Mouse (Mus musculus): ENCODE data around the gene Pik3r5. TPM values are rescaled to one million over a fixed set of nuclear protein-coding genes. Genes with fewer than 3 reads are reported as not detected.

The Pik3r5 gene
- polyA plus RNA-seq, 1 experiment from 2014 or later: 0.81 TPM

DNA sequence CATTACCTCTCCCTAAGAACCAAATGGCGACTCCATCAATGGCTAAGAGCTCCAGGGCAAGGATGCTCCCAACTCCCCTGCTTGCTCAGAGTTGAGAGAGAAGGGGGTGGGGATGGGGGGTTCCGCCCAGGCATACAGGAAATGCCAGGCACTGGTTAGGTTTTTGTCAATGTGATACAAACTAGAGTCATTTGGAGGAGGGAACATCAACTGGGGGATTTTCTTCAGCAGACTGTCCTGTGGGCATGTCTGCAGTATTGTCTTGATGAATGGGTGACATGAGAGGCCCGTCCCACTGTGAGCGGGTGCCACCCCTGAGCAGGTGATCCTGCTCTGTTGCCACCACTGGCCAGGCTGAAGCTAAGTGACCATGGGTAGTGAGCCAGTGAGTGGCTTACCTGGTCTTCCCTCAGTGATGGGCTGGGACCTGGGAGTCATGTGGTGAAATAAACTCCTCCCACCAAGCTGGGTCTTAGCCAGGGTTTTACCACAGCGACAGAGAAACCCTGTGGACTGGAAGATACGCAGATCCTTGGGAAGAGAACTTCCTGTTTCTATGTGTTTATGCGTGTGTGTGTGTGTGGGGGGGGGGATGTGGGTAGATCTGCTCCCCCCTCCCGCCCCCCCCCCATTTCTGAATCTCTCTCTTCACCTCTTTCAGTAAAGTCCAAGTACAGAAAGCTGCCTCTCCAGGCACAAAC lies 67.2 kb downstream of the Pik3r5 start:
- ATAC-seq (ENCODE audit: low FRiP score): no peak
- H3K36me3 ChIP-seq: no peaks in the 10 kb centered on the region
- no peak overlapping the region for H3K4me2 ChIP-seq (replicated peaks)
- no peak overlapping the region for H3K9ac ChIP-seq
- WGBS: 74% methylated on average over 7 of the region's 8 CpGs
- no peaks in the 10 kb centered on the region for H3K27me3 ChIP-seq
- no peaks in the 10 kb centered on the region for H3K9me3 ChIP-seq (replicated peaks)
- no peak overlapping the region for H3K27ac ChIP-seq
- 0 out of 2 replicates have a peak, but pooled peaks cover 5% of the 10 kb centered on the region for H3K4me1 ChIP-seq
- H3K4me3 ChIP-seq: no peak overlapping the region

DNA sequence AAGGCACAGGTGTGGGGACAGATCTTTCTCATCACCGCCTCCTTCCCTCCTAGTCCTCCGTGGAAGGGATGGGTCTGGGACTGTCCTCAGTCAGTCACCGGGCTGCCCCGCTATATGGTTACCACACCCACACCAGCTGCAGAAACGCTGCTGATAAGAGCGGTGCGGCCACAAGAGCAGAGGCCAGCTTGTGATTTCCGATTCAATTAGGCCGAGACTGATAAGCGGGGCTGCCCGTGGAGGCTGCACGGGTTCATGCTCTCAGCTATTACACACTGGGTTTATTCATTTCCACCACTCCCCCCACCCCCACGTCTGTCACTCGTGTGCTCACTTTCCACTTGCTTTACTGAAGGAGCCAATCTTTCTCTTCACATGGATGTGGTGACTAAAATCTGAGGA lies 69.0 kb downstream of the Pik3r5 start:
- Histone ChIP-seq H3K9ac (no peak overlapping the region), H3K9me3 (replicated peaks) (no peaks in the 10 kb centered on the region), H3K4me3 (no peak overlapping the region), H3K36me3 (no peaks in the 10 kb centered on the region), H3K4me2 (replicated peaks) (no peak overlapping the region), H3K4me1 (0 out of 2 replicates have a peak, but pooled peaks cover 5% of the 10 kb centered on the region), H3K27ac (no peak overlapping the region), H3K27me3 (no peaks in the 10 kb centered on the region)
- no peak for ATAC-seq (ENCODE audit: low FRiP score)
- 54% methylated on average over 14 of the region's 14 CpGs for WGBS

GRCm38 (mm10) chr11:68502408-68502807 lies 70.5 kb downstream of the Pik3r5 start:
- Histone ChIP-seq H3K36me3 (no peaks in the 10 kb centered on the region), H3K4me2 (replicated peaks) (no peak overlapping the region), H3K4me3 (no peak overlapping the region), H3K4me1 (0 out of 2 replicates have a peak, but pooled peaks cover 5% of the 10 kb centered on the region), H3K9me3 (replicated peaks) (no peaks in the 10 kb centered on the region), H3K9ac (no peak overlapping the region), H3K27me3 (no peaks in the 10 kb centered on the region), H3K27ac (no peak overlapping the region)
- 75% methylated on average over 2 of the region's 2 CpGs for WGBS
- no peak for ATAC-seq (ENCODE audit: low FRiP score)

- no peak within 1 kb of the TSS for H3K27ac ChIP-seq
- no peak within 1 kb of the TSS for H3K9ac ChIP-seq
- 0 out of 2 replicates have a peak, but pooled peaks cover 5% of the 10 kb centered on the region for H3K4me1 ChIP-seq
- 88% methylated on average over 8 of the region's 8 CpGs for WGBS
- no peak within 1 kb of the TSS; the same call in 1 of the 2 replicates for H3K4me2 ChIP-seq (replicated peaks)
- H3K36me3 ChIP-seq: no peaks in the 10 kb centered on the region
- no peaks in the 10 kb centered on the region for H3K9me3 ChIP-seq (replicated peaks)
- no peak within 1 kb of the TSS for H3K4me3 ChIP-seq
- no peaks in the 10 kb centered on the region for H3K27me3 ChIP-seq
- ATAC-seq (ENCODE audit: low FRiP score): no peak
These were observed 71.1 kb downstream of the Pik3r5 start, which contains the start of gene Pik3r6 for GRCm38 (mm10) chr11:68502902-68503629. Gene Pik3r6 (plus strand): TSS chr11:68503019.

- Histone ChIP-seq H3K4me2 (replicated peaks) (no peak overlapping the region), H3K4me3 (no peak overlapping the region), H3K9ac (no peak overlapping the region), H3K27me3 (no peaks in the 10 kb centered on the region), H3K9me3 (replicated peaks) (no peaks in the 10 kb centered on the region), H3K4me1 (0 out of 2 replicates have a peak, but pooled peaks cover 5% of the 10 kb centered on the region), H3K27ac (no peak overlapping the region), H3K36me3 (no peaks in the 10 kb centered on the region)
- ATAC-seq (ENCODE audit: low FRiP score): no peak
- 84% methylated on average over 11 of the region's 11 CpGs for WGBS
These were observed 73.0 kb downstream of the Pik3r5 start for GRCm38 (mm10) chr11:68504913-68505312.

GRCm38 (mm10) chr11:68507246-68507645 lies 75.3 kb downstream of the Pik3r5 start:
- no peak for ATAC-seq (ENCODE audit: low FRiP score)
- no peak overlapping the region for H3K4me3 ChIP-seq
- no peaks in the 10 kb centered on the region for H3K4me1 ChIP-seq
- no peaks in the 10 kb centered on the region for H3K9me3 ChIP-seq (replicated peaks)
- 82% methylated on average over 7 of the region's 7 CpGs for WGBS
- no peaks in the 10 kb centered on the region for H3K36me3 ChIP-seq
- H3K9ac ChIP-seq: no peak overlapping the region
- H3K27ac ChIP-seq: no peak overlapping the region
- no peaks in the 10 kb centered on the region for H3K27me3 ChIP-seq
- H3K4me2 ChIP-seq (replicated peaks): no peak overlapping the region

GRCm38 (mm10) chr11:68508619-68509018 lies 76.7 kb downstream of the Pik3r5 start:
- ATAC-seq (ENCODE audit: low FRiP score): no peak
- no peak overlapping the region for H3K4me2 ChIP-seq (replicated peaks)

GRCm38 (mm10) chr11:68509194-68509593 lies 77.3 kb downstream of the Pik3r5 start:
- Histone ChIP-seq H3K27me3 (no peaks in the 10 kb centered on the region), H3K36me3 (no peaks in the 10 kb centered on the region), H3K9me3 (replicated peaks) (no peaks in the 10 kb centered on the region), H3K4me1 (no peaks in the 10 kb centered on the region), H3K4me3 (no peak overlapping the region), H3K27ac (no peak overlapping the region), H3K9ac (no peak overlapping the region), H3K4me2 (replicated peaks) (no peak overlapping the region)
- 83% methylated on average over 2 of the region's 2 CpGs for WGBS
- no peak for ATAC-seq (ENCODE audit: low FRiP score)

More at GRCm38 (mm10) chr11:68508619-68509018, 76.7 kb downstream of the Pik3r5 start:
- no peaks in the 10 kb centered on the region for H3K9me3 ChIP-seq (replicated peaks)
- no peak overlapping the region for H3K4me3 ChIP-seq
- H3K36me3 ChIP-seq: no peaks in the 10 kb centered on the region
- no peak overlapping the region for H3K27ac ChIP-seq
- H3K9ac ChIP-seq: no peak overlapping the region
- no peaks in the 10 kb centered on the region for H3K27me3 ChIP-seq
- H3K4me1 ChIP-seq: no peaks in the 10 kb centered on the region
- WGBS: 76% methylated on average over 5 of the region's 5 CpGs

GRCm38 (mm10) chr11:68513969-68514368 lies 82.0 kb downstream of the Pik3r5 start:
- H3K36me3 ChIP-seq: no peaks in the 10 kb centered on the region
- WGBS: 38% methylated on average over 3 of the region's 3 CpGs
- no peaks in the 10 kb centered on the region for H3K9me3 ChIP-seq (replicated peaks)
- no peak for ATAC-seq (ENCODE audit: low FRiP score)
- no peak overlapping the region for H3K9ac ChIP-seq
- H3K4me2 ChIP-seq (replicated peaks): no peak overlapping the region
- H3K27me3 ChIP-seq: no peaks in the 10 kb centered on the region
- H3K4me1 ChIP-seq: no peaks in the 10 kb centered on the region
- H3K27ac ChIP-seq: no peak overlapping the region
- H3K4me3 ChIP-seq: no peak overlapping the region

DNA sequence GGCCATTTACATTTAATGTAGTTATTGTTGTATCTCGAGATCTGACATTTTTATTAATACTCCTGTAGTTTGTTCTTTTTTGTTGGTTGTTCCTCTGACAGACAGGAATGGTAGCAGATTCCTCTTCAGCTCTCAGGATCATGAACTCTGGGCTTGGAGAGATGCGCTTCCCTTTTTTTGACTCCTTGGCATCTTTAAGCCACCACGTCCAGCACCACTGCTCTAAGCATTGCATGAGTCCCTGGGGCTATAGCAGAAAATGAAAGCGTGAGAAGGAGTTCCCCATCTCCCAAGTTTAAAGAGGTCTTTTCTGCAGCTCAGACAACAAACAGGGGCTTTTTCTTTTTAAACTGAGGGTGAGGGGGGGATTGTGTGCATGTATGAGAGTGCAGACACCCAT lies 87.4 kb downstream of the Pik3r5 start:
- no peak overlapping the region for H3K4me3 ChIP-seq
- 87% methylated on average over 4 of the region's 4 CpGs for WGBS

GRCm38 (mm10) chr11:68519815-68520214 lies 87.9 kb downstream of the Pik3r5 start:
- ATAC-seq (ENCODE audit: low FRiP score): no peak

More for the DNA sequence above, 87.4 kb downstream of the Pik3r5 start:
- no peaks in the 10 kb centered on the region for H3K4me1 ChIP-seq
- H3K27ac ChIP-seq: no peak overlapping the region
- H3K36me3 ChIP-seq: no peaks in the 10 kb centered on the region
- H3K9ac ChIP-seq: no peak overlapping the region
- no peak overlapping the region for H3K4me2 ChIP-seq (replicated peaks)
- no peak for ATAC-seq (ENCODE audit: low FRiP score)
- H3K27me3 ChIP-seq: no peaks in the 10 kb centered on the region
- peaks cover 4% of the 10 kb centered on the region for H3K9me3 ChIP-seq (replicated peaks)

GRCm38 (mm10) chr11:68520439-68520838 lies 88.5 kb downstream of the Pik3r5 start:
- no peaks in the 10 kb centered on the region for H3K27me3 ChIP-seq
- no peaks in the 10 kb centered on the region for H3K36me3 ChIP-seq
- no peaks in the 10 kb centered on the region for H3K4me1 ChIP-seq
- 89% methylated on average over 2 of the region's 2 CpGs for WGBS
- no peak overlapping the region for H3K4me3 ChIP-seq
- no peak for ATAC-seq (ENCODE audit: low FRiP score)
- no peak overlapping the region for H3K4me2 ChIP-seq (replicated peaks)
- H3K9me3 ChIP-seq (replicated peaks): peaks cover 4% of the 10 kb centered on the region
- no peak overlapping the region for H3K27ac ChIP-seq
- no peak overlapping the region for H3K9ac ChIP-seq

More at GRCm38 (mm10) chr11:68519815-68520214, 87.9 kb downstream of the Pik3r5 start:
- WGBS: 93% methylated on average over 5 of the region's 5 CpGs
- Histone ChIP-seq H3K4me2 (replicated peaks) (no peak overlapping the region), H3K36me3 (no peaks in the 10 kb centered on the region), H3K9me3 (replicated peaks) (peaks cover 4% of the 10 kb centered on the region), H3K9ac (no peak overlapping the region), H3K4me1 (no peaks in the 10 kb centered on the region), H3K4me3 (no peak overlapping the region), H3K27me3 (no peaks in the 10 kb centered on the region), H3K27ac (no peak overlapping the region)

All from hindbrain, embryonic 12.5 days (tissue).